Mouse (Mus musculus): ENCODE measurements at regions not wholly inside any gene's neighbourhood (a gene's known extent, or its start where the extent isn't known, plus 50 kb on each side); places are given as distances from the start of the nearest gene placed in this dataset.

- H3K4me3 ChIP-seq = no peak overlapping the region
- H3K36me3 ChIP-seq = no peaks in the 10 kb centered on the region
- no peaks in the 10 kb centered on the region for H3K9me3 ChIP-seq (replicated peaks)
- H3K4me1 ChIP-seq = no peaks in the 10 kb centered on the region
- H3K27ac ChIP-seq = no peak overlapping the region
- 95% methylated on average over 8 of the region's 8 CpGs for WGBS
- H3K4me2 ChIP-seq (replicated peaks) = no peak overlapping the region
- H3K27me3 ChIP-seq = no peaks in the 10 kb centered on the region
- no peak overlapping the region for H3K9ac ChIP-seq
- no peak for ATAC-seq (ENCODE audit: low FRiP score)
These were observed 81.2 kb upstream of the Eef1e1 start for GRCm38 (mm10) chr13:38740066-38740465.

- H3K4me3 ChIP-seq = no peak overlapping the region
- H3K27me3 ChIP-seq = no peaks in the 10 kb centered on the region
- no peak overlapping the region for H3K4me2 ChIP-seq (replicated peaks)
- H3K27ac ChIP-seq = no peak overlapping the region
- ATAC-seq (ENCODE audit: low FRiP score) = no peak
- WGBS = 97% methylated on average over 4 of the region's 4 CpGs
- H3K36me3 ChIP-seq = no peaks in the 10 kb centered on the region
- no peaks in the 10 kb centered on the region for H3K9me3 ChIP-seq (replicated peaks)
- H3K9ac ChIP-seq = no peak overlapping the region
- no peaks in the 10 kb centered on the region for H3K4me1 ChIP-seq
These were observed 77.6 kb upstream of the Eef1e1 start for GRCm38 (mm10) chr13:38736361-38737035.

GRCm38 (mm10) chr13:38735294-38735693 lies 76.4 kb upstream of the Eef1e1 start:
- H3K9ac ChIP-seq = no peak overlapping the region
- no peak overlapping the region for H3K27ac ChIP-seq
- H3K4me3 ChIP-seq = no peak overlapping the region
- H3K4me2 ChIP-seq (replicated peaks) = no peak overlapping the region
- no peaks in the 10 kb centered on the region for H3K4me1 ChIP-seq
- H3K9me3 ChIP-seq (replicated peaks) = no peaks in the 10 kb centered on the region
- H3K27me3 ChIP-seq = no peaks in the 10 kb centered on the region
- H3K36me3 ChIP-seq = no peaks in the 10 kb centered on the region
- WGBS = 78% methylated on average over 6 of the region's 6 CpGs
- no peak for ATAC-seq (ENCODE audit: low FRiP score)

GRCm38 (mm10) chr13:38733246-38733645 lies 74.4 kb upstream of the Eef1e1 start:
- Histone ChIP-seq H3K27me3 (no peaks in the 10 kb centered on the region), H3K4me2 (replicated peaks) (no peak overlapping the region), H3K27ac (no peak overlapping the region), H3K4me3 (no peak overlapping the region), H3K9ac (no peak overlapping the region), H3K9me3 (replicated peaks) (no peaks in the 10 kb centered on the region), H3K4me1 (no peaks in the 10 kb centered on the region), H3K36me3 (no peaks in the 10 kb centered on the region)
- no peak for ATAC-seq (ENCODE audit: low FRiP score)
- 84% methylated on average over 4 of the region's 4 CpGs for WGBS

GRCm38 (mm10) chr13:38725452-38725851 lies 66.6 kb upstream of the Eef1e1 start:
- no peak overlapping the region for H3K4me2 ChIP-seq (replicated peaks)
- ATAC-seq (ENCODE audit: low FRiP score) = no peak
- no peak overlapping the region for H3K27ac ChIP-seq
- no peaks in the 10 kb centered on the region for H3K4me1 ChIP-seq
- no peaks in the 10 kb centered on the region for H3K9me3 ChIP-seq (replicated peaks)
- H3K9ac ChIP-seq = no peak overlapping the region
- no peaks in the 10 kb centered on the region for H3K27me3 ChIP-seq
- 82% methylated on average over 4 of the region's 4 CpGs for WGBS
- H3K4me3 ChIP-seq = no peak overlapping the region
- no peaks in the 10 kb centered on the region for H3K36me3 ChIP-seq

GRCm38 (mm10) chr13:38721166-38721565 lies 62.3 kb upstream of the Eef1e1 start:
- no peaks in the 10 kb centered on the region for H3K36me3 ChIP-seq
- H3K4me1 ChIP-seq = no peaks in the 10 kb centered on the region
- no peak overlapping the region for H3K27ac ChIP-seq
- no peak overlapping the region for H3K4me3 ChIP-seq
- no peak overlapping the region for H3K9ac ChIP-seq
- WGBS = 92% methylated on average over 3 of the region's 3 CpGs
- no peaks in the 10 kb centered on the region for H3K9me3 ChIP-seq (replicated peaks)
- no peaks in the 10 kb centered on the region for H3K27me3 ChIP-seq
- ATAC-seq (ENCODE audit: low FRiP score) = no peak
- H3K4me2 ChIP-seq (replicated peaks) = no peak overlapping the region

GRCm38 (mm10) chr13:38714838-38715237 lies 56.0 kb upstream of the Eef1e1 start:
- no peak for ATAC-seq (ENCODE audit: low FRiP score)
- Histone ChIP-seq H3K4me3 (no peak overlapping the region), H3K4me2 (replicated peaks) (no peak overlapping the region), H3K27me3 (no peaks in the 10 kb centered on the region), H3K4me1 (no peaks in the 10 kb centered on the region), H3K27ac (no peak overlapping the region), H3K36me3 (no peaks in the 10 kb centered on the region), H3K9ac (no peak overlapping the region), H3K9me3 (replicated peaks) (no peaks in the 10 kb centered on the region)
- WGBS = 91% methylated on average over 5 of the region's 5 CpGs

Measured in hindbrain, embryonic 12.5 days (tissue).